In genomic region chr16:4304176-4304922, GRCm38 (mm10) we compare ENCODE assay signal across 8 mouse cellular contexts.
DNase-seq lines count a peak whose midpoint lies in the region; ATAC-seq lines count a peak whose summit lies in the region.

No protein-coding gene starts in this region.

- no peaks in the 10 kb centered on the region for H3K36me3 ChIP-seq in liver, embryonic 11.5 days (ENCODE audit: control insufficient read depth, insufficient read depth, low read length)

- no peak for ATAC-seq in liver, embryonic 11.5 days (replicated peaks; ENCODE audit: low FRiP score)

- no peak overlapping the region for H3K27ac ChIP-seq in liver, embryonic 11.5 days (ENCODE audit: low read depth, low read length)

- DNase-seq in liver (peak; percentile 15), R1 (ENCODE audit: low read depth, low spot score) (peak; percentile 65)
- no peak for DNase-seq in liver, embryonic 11.5 days (ENCODE audit: low spot score)
- DNase-seq in embryo, embryonic 10 days (ENCODE audit: low spot score), result peak; percentile 64
- DNase-seq in kidney, postnatal 10 days, result peak; percentile 56
- DNase-seq in retina, embryonic 14.5 days (ENCODE audit: low spot score), result peak; percentile 59
- no peak for DNase-seq in frontal cortex, postnatal 36 days (ENCODE audit: low spot score in 2 of 2)
- DNase-seq in testis, postnatal 14 days (ENCODE audit: low spot score), result no peak

- H3K4me3 ChIP-seq in liver, embryonic 11.5 days (ENCODE audit: low read depth, low read length), result no peak overlapping the region

- no peak overlapping the region for H3K9ac ChIP-seq in liver, embryonic 11.5 days (ENCODE audit: low read depth, low read length)

- 63% methylated on average over 12 of the region's 12 CpGs for WGBS in liver, embryonic 11.5 days

- H3K27me3 ChIP-seq in liver, embryonic 11.5 days (replicated peaks; ENCODE audit: control insufficient read depth, insufficient read depth, low read length), result no peaks in the 10 kb centered on the region

- H3K4me1 ChIP-seq in liver, embryonic 11.5 days (replicated peaks; ENCODE audit: control insufficient read depth, insufficient read depth, low read length), result no peaks in the 10 kb centered on the region

- no peaks in the 10 kb centered on the region for H3K9me3 ChIP-seq in liver, embryonic 11.5 days (ENCODE audit: control insufficient read depth, low read length)

- H3K4me2 ChIP-seq in liver, embryonic 11.5 days, result no peak overlapping the region

Comparison
In these comparisons a context has a peak if more than half of its experiments do, and no peak if none do; other contexts are left out.
1. DNase-seq: peak in liver (single experiment), R1 (single experiment), embryo, embryonic 10 days (single experiment), kidney, postnatal 10 days (single experiment) and retina, embryonic 14.5 days (single experiment); none in liver, embryonic 11.5 days (single experiment), frontal cortex, postnatal 36 days (0 of 2) and testis, postnatal 14 days (single experiment).